Mouse (Mus musculus): ENCODE data around the gene Smim4. TPM values are rescaled to one million over a fixed set of nuclear protein-coding genes. Genes with fewer than 3 reads are reported as not detected.
A peak's percentile ranks its signal among the peaks of the same experiment; 100 is the strongest.

The Smim4 gene
- polyA plus RNA-seq, 1 experiment from 2014 or later: 59.3 TPM

GRCm38 (mm10) chr14:31129326-31130235 is 825 bp upstream of the Smim4 start:
- H3K36me3 ChIP-seq: no peaks in the 10 kb centered on the region
- H3K27me3 ChIP-seq: no peaks in the 10 kb centered on the region
- no peak for ATAC-seq (ENCODE audit: low FRiP score, low read depth)
- peak overlapping the region; percentile 95 for H3K4me2 ChIP-seq
- peak overlapping the region; percentile 71 for H3K4me3 ChIP-seq
- 63% methylated on average over 15 of the region's 15 CpGs for WGBS
- peak overlapping the region; percentile 87 for H3K27ac ChIP-seq (replicated peaks)
- no peaks in the 10 kb centered on the region for H3K9me3 ChIP-seq
- H3K4me1 ChIP-seq (replicated peaks): peaks cover 75% of the 10 kb centered on the region
- H3K9ac ChIP-seq: peak overlapping the region; percentile 28; the same call in 1 of the 2 replicates

GRCm38 (mm10) chr14:31128101-31128825 is 493 bp downstream of the Smim4 start:
- no peaks in the 10 kb centered on the region for H3K36me3 ChIP-seq
- ATAC-seq (ENCODE audit: low FRiP score, low read depth): no peak
- peak overlapping the region; percentile 95 for H3K4me2 ChIP-seq
- peak overlapping the region; percentile 71 for H3K9ac ChIP-seq
- peak overlapping the region; percentile 79 for H3K27ac ChIP-seq (replicated peaks)
- WGBS: 3% methylated on average over 23 of the region's 23 CpGs
- H3K27me3 ChIP-seq: no peaks in the 10 kb centered on the region
- H3K4me3 ChIP-seq: peak overlapping the region; percentile 71
- H3K9me3 ChIP-seq: no peaks in the 10 kb centered on the region
- H3K4me1 ChIP-seq (replicated peaks): peaks cover 62% of the 10 kb centered on the region

- WGBS: 96% methylated on average over 8 of the region's 8 CpGs
- H3K4me1 ChIP-seq (replicated peaks): peaks cover 47% of the 10 kb centered on the region
- no peak overlapping the region for H3K4me3 ChIP-seq
- no peaks in the 10 kb centered on the region for H3K27me3 ChIP-seq
- no peak for ATAC-seq (ENCODE audit: low FRiP score, low read depth)
- H3K9ac ChIP-seq: no peak overlapping the region
- H3K36me3 ChIP-seq: 0 out of 2 replicates have a peak, but pooled peaks cover 5% of the 10 kb centered on the region
- no peaks in the 10 kb centered on the region for H3K9me3 ChIP-seq
- no peak overlapping the region for H3K27ac ChIP-seq (replicated peaks)
- no peak overlapping the region for H3K4me2 ChIP-seq
Measured at GRCm38 (mm10) chr14:31126826-31127225, 1.9 kb downstream of the Smim4 start.

GRCm38 (mm10) chr14:31125106-31126075 is 3.4 kb downstream of the Smim4 start:
- H3K9ac ChIP-seq: no peak overlapping the region

GRCm38 (mm10) chr14:31115522-31115921 is 13.2 kb downstream of the Smim4 start:
- H3K4me2 ChIP-seq: no peak overlapping the region
- H3K36me3 ChIP-seq: peaks cover 52% of the 10 kb centered on the region
- H3K9me3 ChIP-seq: no peaks in the 10 kb centered on the region
- H3K9ac ChIP-seq: no peak overlapping the region
- 80% methylated on average over 2 of the region's 2 CpGs for WGBS
- no peaks in the 10 kb centered on the region for H3K4me1 ChIP-seq (replicated peaks)
- no peak overlapping the region for H3K4me3 ChIP-seq
- H3K27me3 ChIP-seq: no peaks in the 10 kb centered on the region
- H3K27ac ChIP-seq (replicated peaks): no peak overlapping the region
- no peak for ATAC-seq (ENCODE audit: low FRiP score, low read depth)

More at GRCm38 (mm10) chr14:31125106-31126075, 3.4 kb downstream of the Smim4 start:
- no peak overlapping the region for H3K27ac ChIP-seq (replicated peaks)
- WGBS: 75% methylated on average over 9 of the region's 9 CpGs
- peaks cover 37% of the 10 kb centered on the region for H3K4me1 ChIP-seq (replicated peaks)
- H3K9me3 ChIP-seq: no peaks in the 10 kb centered on the region
- no peak overlapping the region for H3K4me2 ChIP-seq
- H3K27me3 ChIP-seq: no peaks in the 10 kb centered on the region
- H3K36me3 ChIP-seq: peaks cover 13% of the 10 kb centered on the region; the same call in 1 of the 2 replicates
- H3K4me3 ChIP-seq: no peak overlapping the region
- no peak for ATAC-seq (ENCODE audit: low FRiP score, low read depth)

- H3K36me3 ChIP-seq: peaks cover 60% of the 10 kb centered on the region
- no peak overlapping the region for H3K9ac ChIP-seq
- no peak overlapping the region for H3K27ac ChIP-seq (replicated peaks)
- no peaks in the 10 kb centered on the region for H3K9me3 ChIP-seq
- H3K4me3 ChIP-seq: no peak overlapping the region
- no peaks in the 10 kb centered on the region for H3K4me1 ChIP-seq (replicated peaks)
- no peak for ATAC-seq (ENCODE audit: low FRiP score, low read depth)
- H3K4me2 ChIP-seq: no peak overlapping the region
- 86% methylated on average over 3 of the region's 3 CpGs for WGBS
- H3K27me3 ChIP-seq: no peaks in the 10 kb centered on the region
Measured at GRCm38 (mm10) chr14:31114011-31114410, 14.7 kb downstream of the Smim4 start.

GRCm38 (mm10) chr14:31112187-31112586 is 16.6 kb downstream of the Smim4 start:
- ATAC-seq (ENCODE audit: low FRiP score, low read depth): no peak
- H3K9ac ChIP-seq: no peak overlapping the region
- H3K4me2 ChIP-seq: no peak overlapping the region
- no peaks in the 10 kb centered on the region for H3K27me3 ChIP-seq
- H3K27ac ChIP-seq (replicated peaks): no peak overlapping the region
- no peaks in the 10 kb centered on the region for H3K4me1 ChIP-seq (replicated peaks)
- 89% methylated on average over 5 of the region's 5 CpGs for WGBS
- H3K4me3 ChIP-seq: no peak overlapping the region
- no peaks in the 10 kb centered on the region for H3K9me3 ChIP-seq
- H3K36me3 ChIP-seq: peaks cover 60% of the 10 kb centered on the region

- H3K9me3 ChIP-seq: no peaks in the 10 kb centered on the region
- no peak overlapping the region for H3K9ac ChIP-seq
- no peak overlapping the region for H3K4me2 ChIP-seq
- no peak for ATAC-seq (ENCODE audit: low FRiP score, low read depth)
- 83% methylated on average over 3 of the region's 3 CpGs for WGBS
- H3K27ac ChIP-seq (replicated peaks): no peak overlapping the region
- H3K4me1 ChIP-seq (replicated peaks): no peaks in the 10 kb centered on the region
- H3K27me3 ChIP-seq: no peaks in the 10 kb centered on the region
- peaks cover 66% of the 10 kb centered on the region for H3K36me3 ChIP-seq
- no peak overlapping the region for H3K4me3 ChIP-seq
Measured at GRCm38 (mm10) chr14:31110613-31111012, 18.1 kb downstream of the Smim4 start.

GRCm38 (mm10) chr14:31105156-31105555 is 23.6 kb downstream of the Smim4 start:
- Histone ChIP-seq H3K36me3 (peaks cover 54% of the 10 kb centered on the region), H3K27me3 (no peaks in the 10 kb centered on the region), H3K27ac (replicated peaks) (no peak overlapping the region), H3K4me1 (replicated peaks) (no peaks in the 10 kb centered on the region), H3K4me3 (no peak overlapping the region), H3K9ac (no peak overlapping the region), H3K9me3 (no peaks in the 10 kb centered on the region), H3K4me2 (no peak overlapping the region)
- 94% methylated on average over 2 of the region's 2 CpGs for WGBS
- ATAC-seq (ENCODE audit: low FRiP score, low read depth): no peak

GRCm38 (mm10) chr14:31089918-31090317 is 38.8 kb downstream of the Smim4 start:
- peaks cover 63% of the 10 kb centered on the region for H3K36me3 ChIP-seq
- H3K27ac ChIP-seq (replicated peaks): no peak overlapping the region
- no peak overlapping the region for H3K4me2 ChIP-seq
- no peak overlapping the region for H3K4me3 ChIP-seq
- no peaks in the 10 kb centered on the region for H3K4me1 ChIP-seq (replicated peaks)
- no peaks in the 10 kb centered on the region for H3K27me3 ChIP-seq
- H3K9ac ChIP-seq: no peak overlapping the region
- ATAC-seq (ENCODE audit: low FRiP score, low read depth): no peak
- WGBS: 91% methylated on average over 1 of the region's 1 CpGs
- no peaks in the 10 kb centered on the region for H3K9me3 ChIP-seq

- Histone ChIP-seq H3K36me3 (peaks cover 68% of the 10 kb centered on the region), H3K4me2 (no peak overlapping the region), H3K4me1 (replicated peaks) (no peaks in the 10 kb centered on the region), H3K27ac (replicated peaks) (no peak overlapping the region), H3K9me3 (no peaks in the 10 kb centered on the region), H3K9ac (no peak overlapping the region), H3K4me3 (no peak overlapping the region), H3K27me3 (no peaks in the 10 kb centered on the region)
- ATAC-seq (ENCODE audit: low FRiP score, low read depth): no peak
- WGBS: 96% methylated on average over 2 of the region's 2 CpGs
Measured at GRCm38 (mm10) chr14:31088515-31088914, 40.2 kb downstream of the Smim4 start.
